Mouse (Mus musculus) hindbrain, embryonic 14.5 days (tissue): Measurements from ENCODE around the gene Neto2. TPM values are rescaled to one million over a fixed set of nuclear protein-coding genes. Genes with fewer than 3 reads are reported as not detected.

Source experiments
- ATAC-seq: fragments of 200-750 bp; cut with Nextera tagmentation; 2 replicates; pipeline ENCODE4 v1.8.0; 2017; ENCODE audit warnings: moderate number of reproducible peaks, mild to moderate bottlenecking, moderate TSS enrichment, moderate library complexity; ENCODE audit not compliant: low FRiP score
- DNase-seq: peaks from one replicate; pipeline ENCODE4 v3.0.0-alpha.2; 2015; ENCODE audit warnings: low spot score
- H3K27ac ChIP-seq: fragments of 300-500 bp; sonication (generic); 2 replicates; pipeline ENCODE4 v1.5.1; 2014; ENCODE audit warnings: mild to moderate bottlenecking, moderate library complexity
- H3K27me3 ChIP-seq: fragments of 300-500 bp; sonication (generic); 2 replicates; pipeline ENCODE4 v1.6.1; 2014; ENCODE audit warnings: mild to moderate bottlenecking, low read length, mixed read lengths; ENCODE audit not compliant: control insufficient read depth, insufficient read depth
- H3K36me3 ChIP-seq: fragments of 300-500 bp; sonication (generic); replicated peaks from 2 replicates; pipeline ENCODE4 v1.6.1; 2014; ENCODE audit not compliant: control insufficient read depth, insufficient read depth
- H3K4me1 ChIP-seq: fragments of 300-500 bp; sonication (generic); replicated peaks from 2 replicates; pipeline ENCODE4 v1.6.1; 2014; ENCODE audit warnings: antibody characterized with exemption, low read length, mixed read lengths; ENCODE audit not compliant: control insufficient read depth, insufficient read depth
- H3K4me2 ChIP-seq: fragments of 300-500 bp; sonication (generic); replicated peaks from 2 replicates; pipeline ENCODE4 v1.6.1; 2014; ENCODE audit warnings: mild to moderate bottlenecking, moderate library complexity
- H3K4me3 ChIP-seq: fragments of 300-500 bp; sonication (generic); replicated peaks from 2 replicates; pipeline ENCODE4 v1.5.1; 2014; ENCODE audit warnings: mild to moderate bottlenecking, low read length
- H3K9ac ChIP-seq: fragments of 300-500 bp; sonication (generic); 2 replicates; pipeline ENCODE4 v1.6.1; 2014
- H3K9me3 ChIP-seq: fragments of 300-500 bp; sonication (generic); 2 replicates; pipeline ENCODE4 v1.6.1; 2016; ENCODE audit warnings: low read length; ENCODE audit not compliant: control insufficient read depth
- WGBS: fragments of 180-500 bp; shearing (Covaris S2); extraction: QIAGEN DNeasy Blood & Tissue Kit; methylation state at CpG from one replicate; pipeline ENCODE4 v1.1.7; 2014; 5-methylcytosine and 5-hydroxymethylcytosine counted together
- polyA plus RNA-seq: library from polyadenylated mRNA; unstranded; fragments of >200 nt; fragmentation: Nextera tagmentation; extraction: Ambion mirVana; gene quantifications from 2 replicates; pipeline ENCODE4 v1.2.1, GENCODE M21; 2014

Gene Neto2
- 92.0 and 104 TPM in 2 replicates for polyA plus RNA-seq

DNA sequence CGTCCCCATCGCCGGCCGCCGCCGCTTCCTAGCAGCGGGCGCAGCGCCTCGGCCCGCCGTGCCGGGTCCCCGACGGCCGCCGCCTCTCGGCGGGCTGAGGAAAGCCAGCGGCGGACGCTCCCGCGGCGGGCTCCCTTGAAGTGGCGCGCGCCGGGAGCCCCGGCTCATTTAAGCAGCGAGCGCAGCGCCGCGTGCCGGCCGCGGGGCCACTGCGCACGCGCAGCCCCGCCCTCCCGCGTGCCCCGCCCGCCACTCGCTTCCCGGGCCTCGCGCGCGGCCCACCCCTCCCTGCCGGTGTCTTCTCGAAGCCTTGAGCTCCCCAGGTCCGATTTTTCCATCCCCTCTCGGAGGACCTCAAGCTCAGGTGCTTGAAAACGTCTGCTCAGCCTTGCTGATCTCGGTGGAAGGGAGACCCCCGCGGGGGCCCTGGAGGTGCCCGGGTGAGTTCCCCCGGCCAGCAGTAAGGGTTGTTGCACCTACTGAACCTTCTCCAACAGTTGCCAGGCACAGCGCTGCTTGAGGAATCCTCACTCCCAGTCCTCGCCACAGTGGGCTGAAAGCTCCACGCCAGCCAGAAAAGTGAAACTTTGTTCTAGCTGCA lies at the start of gene Neto2:
Gene Neto2 (minus strand): TSS at position 174 of the 601 bp plus-strand sequence.
- Histone ChIP-seq H3K27me3 (no peaks in the 10 kb centered on the region; the same call in 1 of the 2 replicates), H3K9ac (peak within 1 kb of the TSS; percentile 98), H3K4me2 (peak within 1 kb of the TSS; percentile 76), H3K4me3 (peak within 1 kb of the TSS; percentile 91), H3K36me3 (no peaks in the 10 kb centered on the region), H3K27ac (peak within 1 kb of the TSS; percentile 98), H3K4me1 (peaks cover 11% of the 10 kb centered on the region; the same call in 1 of the 2 replicates), H3K9me3 (no peaks in the 10 kb centered on the region)
- DNase-seq: peak; percentile 92
- peak; percentile 93 for ATAC-seq
- 3% methylated on average over 56 of the region's 65 CpGs for WGBS

DNA sequence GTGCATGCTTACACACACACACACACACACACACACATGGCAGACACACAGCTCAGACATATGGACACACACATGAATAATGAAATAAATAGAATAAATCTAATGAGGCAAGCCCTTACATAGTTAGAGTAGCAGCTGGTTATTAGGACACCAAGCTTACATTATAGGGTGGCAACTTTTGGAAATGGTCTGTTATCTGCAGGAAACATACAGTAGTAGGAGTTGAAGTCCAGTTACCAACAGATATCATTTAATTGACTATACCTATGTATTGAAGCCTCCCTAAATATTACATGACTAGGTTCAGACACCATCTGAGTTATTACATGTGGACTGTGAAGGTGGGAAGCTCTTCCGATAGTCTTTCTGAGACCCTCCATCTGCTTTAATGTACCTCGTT lies 44.3 kb upstream of the Neto2 start:
- Histone ChIP-seq H3K9ac (no peak overlapping the region), H3K4me3 (no peak overlapping the region), H3K4me2 (no peak overlapping the region), H3K27me3 (no peaks in the 10 kb centered on the region), H3K36me3 (no peaks in the 10 kb centered on the region), H3K27ac (no peak overlapping the region), H3K9me3 (no peaks in the 10 kb centered on the region), H3K4me1 (no peaks in the 10 kb centered on the region)
- ATAC-seq: no peak
- 96% methylated on average over 2 of the region's 2 CpGs for WGBS
- no peak for DNase-seq

DNA sequence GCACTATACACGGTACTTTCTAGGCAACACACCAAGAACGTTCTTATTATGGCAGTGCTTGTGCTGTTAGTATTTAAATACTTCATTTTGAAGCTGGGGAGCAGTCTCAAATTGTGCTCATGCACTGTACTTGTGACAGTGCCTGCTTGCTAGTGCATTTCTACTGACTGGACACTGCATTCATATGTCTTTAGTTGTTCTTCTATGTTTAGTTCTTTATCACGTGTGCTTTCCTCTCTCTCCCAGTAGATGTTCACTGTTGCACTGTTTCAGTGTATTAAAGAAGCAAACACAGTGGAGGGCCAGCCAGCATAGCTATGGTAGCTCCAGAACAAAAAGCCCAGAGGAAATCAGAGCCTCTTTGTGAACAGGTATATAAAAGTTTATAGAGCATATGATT lies 29.8 kb upstream of the Neto2 start:
- Histone ChIP-seq H3K4me3 (no peak overlapping the region), H3K9ac (no peak overlapping the region), H3K36me3 (peaks cover 24% of the 10 kb centered on the region), H3K27me3 (no peaks in the 10 kb centered on the region), H3K4me1 (no peaks in the 10 kb centered on the region), H3K4me2 (no peak overlapping the region), H3K9me3 (no peaks in the 10 kb centered on the region), H3K27ac (no peak overlapping the region)
- 89% methylated on average over 3 of the region's 3 CpGs for WGBS
- ATAC-seq (no peak), DNase-seq (no peak)

DNA sequence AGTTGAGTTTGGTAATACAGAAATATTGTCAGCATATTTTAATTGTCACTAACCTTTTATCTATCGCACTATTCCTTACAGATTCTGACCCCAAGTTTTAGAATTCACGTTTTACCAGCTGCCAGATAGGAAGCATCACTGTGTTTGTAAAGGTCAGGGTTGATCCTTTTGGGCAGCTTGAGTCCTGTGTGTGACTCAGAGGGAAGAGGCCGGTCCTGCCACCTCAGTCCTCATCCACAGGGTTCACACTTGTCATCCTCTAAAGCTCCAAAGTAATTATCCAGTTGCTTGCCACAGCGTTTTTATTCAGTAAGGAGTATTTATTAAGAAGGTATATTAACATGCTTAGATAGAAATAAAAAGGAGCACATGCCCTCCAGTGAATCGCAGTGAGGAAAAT lies 16.5 kb upstream of the Neto2 start:
- WGBS: 91% methylated on average over 5 of the region's 5 CpGs
- ATAC-seq (no peak), DNase-seq (no peak)
- Histone ChIP-seq H3K9me3 (no peaks in the 10 kb centered on the region), H3K4me2 (no peak overlapping the region), H3K36me3 (peaks cover 27% of the 10 kb centered on the region), H3K27me3 (no peaks in the 10 kb centered on the region), H3K4me1 (no peaks in the 10 kb centered on the region), H3K4me3 (no peak overlapping the region), H3K27ac (no peak overlapping the region), H3K9ac (no peak overlapping the region)

DNA sequence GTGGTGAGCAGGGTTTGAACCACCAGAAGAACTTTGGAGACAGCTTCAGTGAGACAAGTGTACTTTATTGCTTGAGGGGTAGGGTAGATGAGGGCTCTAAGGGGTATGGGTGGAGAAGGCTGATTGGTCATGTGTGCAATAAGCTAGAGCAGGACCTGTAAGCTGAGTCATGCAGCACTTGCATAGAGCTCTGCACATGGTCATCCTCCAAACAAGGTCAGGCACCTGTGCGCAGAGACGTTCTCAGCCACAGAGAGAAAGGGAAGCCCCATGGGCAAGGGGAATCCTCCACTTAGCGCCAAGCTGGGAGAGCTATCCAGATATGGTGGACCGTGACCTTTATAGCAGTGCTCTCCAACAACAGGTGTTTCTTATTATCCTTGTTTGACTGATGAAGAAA lies 16.0 kb upstream of the Neto2 start:
- Histone ChIP-seq H3K4me2 (no peak overlapping the region), H3K9ac (no peak overlapping the region), H3K4me3 (no peak overlapping the region), H3K36me3 (peaks cover 24% of the 10 kb centered on the region), H3K4me1 (no peaks in the 10 kb centered on the region), H3K9me3 (no peaks in the 10 kb centered on the region), H3K27me3 (no peaks in the 10 kb centered on the region), H3K27ac (no peak overlapping the region)
- ATAC-seq (no peak), DNase-seq (no peak)
- WGBS: 96% methylated on average over 4 of the region's 4 CpGs

DNA sequence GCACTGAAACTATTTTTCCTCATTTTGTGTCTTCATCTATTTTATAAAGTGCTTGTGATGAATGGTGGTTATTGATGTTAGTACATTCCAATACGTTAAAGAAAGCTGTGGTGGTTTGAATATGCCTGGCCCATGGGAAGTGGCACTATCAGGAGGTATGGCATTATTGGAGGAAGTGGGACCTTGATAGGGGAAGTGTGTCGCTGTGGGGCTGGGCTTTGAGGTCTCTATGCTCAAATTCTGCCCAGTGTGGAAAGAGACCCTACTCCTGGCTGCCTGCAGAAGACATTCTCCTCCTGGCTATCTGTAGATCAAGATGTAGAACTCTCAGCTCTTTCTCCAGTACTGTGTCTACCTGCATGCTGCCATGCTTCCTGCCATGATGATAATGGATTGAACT lies 6.3 kb upstream of the Neto2 start:
- no peak overlapping the region for H3K4me2 ChIP-seq
- ATAC-seq (no peak), DNase-seq (no peak)
- H3K36me3 ChIP-seq: no peaks in the 10 kb centered on the region
- WGBS: 88% methylated on average over 2 of the region's 2 CpGs
- no peaks in the 10 kb centered on the region; the same call in 1 of the 2 replicates for H3K27me3 ChIP-seq
- H3K27ac ChIP-seq: no peak overlapping the region
- no peaks in the 10 kb centered on the region for H3K9me3 ChIP-seq
- no peak overlapping the region for H3K9ac ChIP-seq
- no peaks in the 10 kb centered on the region for H3K4me1 ChIP-seq
- H3K4me3 ChIP-seq: no peak overlapping the region

DNA sequence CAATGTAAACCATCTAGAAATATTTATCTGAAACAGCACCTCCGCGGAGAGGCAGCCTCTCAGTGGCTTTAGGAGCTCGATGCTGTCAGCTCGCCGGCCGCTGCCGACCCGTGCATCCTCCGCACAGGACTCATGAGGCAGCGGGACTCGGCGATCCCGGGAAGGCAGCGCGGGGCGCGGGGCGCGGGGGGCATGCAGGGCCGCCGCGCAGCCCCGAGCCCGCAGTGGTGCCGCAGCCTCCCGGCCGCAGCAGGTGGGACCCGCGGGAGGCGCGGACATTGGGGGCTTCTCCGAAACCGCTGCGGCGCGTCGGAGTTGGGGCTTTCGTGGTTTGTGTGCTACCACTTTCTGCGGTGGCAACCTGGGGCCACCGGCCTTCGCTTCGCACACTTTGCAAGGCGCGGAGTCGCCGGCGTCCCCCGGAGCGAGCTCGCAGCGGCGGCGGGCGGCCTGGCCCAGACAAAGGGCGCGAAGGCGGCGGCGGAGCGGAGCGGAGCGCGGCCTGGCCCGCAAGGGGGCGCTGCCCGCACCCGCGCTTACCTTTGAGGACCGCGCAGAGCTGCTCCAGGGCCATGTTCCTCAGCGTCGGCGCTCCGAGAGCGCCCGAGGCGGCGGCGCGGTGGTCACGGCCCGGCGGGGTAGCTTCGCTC lies 498 bp downstream of the Neto2 start:
- WGBS: under 1% methylated on average over 65 of the region's 84 CpGs
- Histone ChIP-seq H3K4me2 (peak overlapping the region; percentile 76), H3K4me1 (peaks cover 11% of the 10 kb centered on the region; the same call in 1 of the 2 replicates), H3K4me3 (peak overlapping the region; percentile 91), H3K9ac (peak overlapping the region; percentile 98), H3K27ac (peak overlapping the region; percentile 98), H3K36me3 (no peaks in the 10 kb centered on the region), H3K9me3 (no peaks in the 10 kb centered on the region), H3K27me3 (no peaks in the 10 kb centered on the region; the same call in 1 of the 2 replicates)
- ATAC-seq: peak; percentile 95
- DNase-seq: peak; percentile 87

DNA sequence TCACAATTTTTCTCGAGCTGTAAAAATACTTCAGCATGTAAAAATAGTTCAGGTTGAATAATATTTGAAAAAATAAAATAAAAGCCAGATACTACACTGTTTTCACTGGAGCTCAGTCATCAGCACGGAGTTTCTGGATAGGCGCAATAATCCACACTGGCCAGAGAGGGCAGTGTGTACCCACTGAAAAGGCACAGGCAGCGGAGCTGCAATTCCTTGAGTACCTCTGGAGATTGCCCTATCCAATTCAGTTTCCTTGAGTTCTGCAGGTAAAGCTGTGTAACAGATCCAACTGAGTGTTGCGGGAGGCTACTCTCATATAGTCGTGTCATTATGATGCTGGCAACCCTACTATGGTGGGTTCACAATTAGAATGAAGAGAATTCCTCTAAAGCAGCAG lies 1.7 kb downstream of the Neto2 start:
- 0% methylated on average over 6 of the region's 6 CpGs for WGBS
- ATAC-seq: peak; percentile 41
- Histone ChIP-seq H3K36me3 (no peaks in the 10 kb centered on the region), H3K27me3 (no peaks in the 10 kb centered on the region; the same call in 1 of the 2 replicates), H3K4me1 (peaks cover 11% of the 10 kb centered on the region; the same call in 1 of the 2 replicates), H3K27ac (no peak overlapping the region), H3K4me2 (peak overlapping the region; percentile 76), H3K9me3 (no peaks in the 10 kb centered on the region), H3K9ac (peak overlapping the region; percentile 49), H3K4me3 (peak overlapping the region; percentile 35)
- DNase-seq: peak; percentile 90

DNA sequence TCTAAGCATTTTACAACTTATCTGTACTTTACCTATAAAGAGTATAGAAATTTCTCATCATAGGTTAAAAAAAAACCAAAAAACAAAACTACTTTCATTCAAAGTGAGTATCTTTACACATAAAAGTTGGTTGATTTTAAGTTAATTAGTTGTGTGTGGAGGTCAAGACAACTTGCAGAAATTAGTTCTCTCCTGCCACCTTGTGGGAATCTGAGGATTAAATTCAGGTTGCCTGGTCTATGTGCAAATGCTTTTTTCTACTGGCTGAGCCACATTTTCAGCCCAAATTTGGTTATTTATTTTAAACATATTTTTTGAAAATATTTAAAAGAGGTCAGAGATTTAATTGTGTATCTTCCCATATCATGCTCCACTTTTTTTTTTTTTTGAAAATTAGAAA lies 35.6 kb downstream of the Neto2 start:
- DNase-seq: peak; percentile 60
- no peak overlapping the region for H3K27ac ChIP-seq
- H3K36me3 ChIP-seq: peaks cover 43% of the 10 kb centered on the region
- no peak overlapping the region for H3K9ac ChIP-seq
- H3K9me3 ChIP-seq: no peaks in the 10 kb centered on the region
- no peak for ATAC-seq
- H3K4me3 ChIP-seq: no peak overlapping the region
- H3K27me3 ChIP-seq: no peaks in the 10 kb centered on the region
- H3K4me2 ChIP-seq: no peak overlapping the region
- no peaks in the 10 kb centered on the region for H3K4me1 ChIP-seq
